ENCODE assay signal across 8 mouse cellular contexts in genomic region chr12:75668916-75669257, GRCm38 (mm10). TPM values are rescaled to one million over a fixed set of nuclear protein-coding genes. Genes with fewer than 3 reads are reported as not detected.
DNase-seq lines count a peak whose midpoint lies in the region; ATAC-seq and TF ChIP-seq lines count a peak whose summit lies in the region.

No protein-coding gene starts in this region.

- ATAC-seq in lung, embryonic 16.5 days (ENCODE audit: low read depth) = peak; percentile 24
- ATAC-seq in intestine, embryonic 14.5 days (replicated peaks; ENCODE audit: low FRiP score, low TSS enrichment, low read depth) = peak; percentile 30; the same call in 1 of the 2 replicates

- peak overlapping the region; percentile 90 for H3K27ac ChIP-seq in lung, embryonic 16.5 days (ENCODE audit: low read length)
- 0 out of 2 replicates have a peak overlapping the region, but pooled peaks have one; percentile 7 for H3K27ac ChIP-seq in cortical plate, adult 2 months (ENCODE audit: insufficient read depth, low read length)
- H3K27ac ChIP-seq in intestine, embryonic 14.5 days (ENCODE audit: low read depth) = peak overlapping the region; percentile 79; the same call in 1 of the 2 replicates

- H3K4me1 ChIP-seq in lung, embryonic 16.5 days (replicated peaks; ENCODE audit: control insufficient read depth, insufficient read depth, low read length) = peaks cover 11% of the 10 kb centered on the region; the same call in 1 of the 2 replicates
- no peaks in the 10 kb centered on the region for H3K4me1 ChIP-seq in cortical plate, adult 2 months (ENCODE audit: control insufficient read depth, insufficient read depth, low read length)
- peaks cover 11% of the 10 kb centered on the region; the same call in 1 of the 2 replicates for H3K4me1 ChIP-seq in intestine, embryonic 14.5 days (replicated peaks; ENCODE audit: control insufficient read depth, insufficient read depth, low read length)

- TF ChIP-seq POLR2A in cortical plate, adult 2 months (IDR thresholded peaks at IDR 0.05; ENCODE audit: extremely low read depth, insufficient read depth, low read length) = no peak
- TF ChIP-seq POLR2A in myocyte (IDR thresholded peaks at IDR 0.05; ENCODE audit: insufficient read length, low read depth) = no peak

- TF ChIP-seq CTCF in cortical plate, adult 2 months (IDR thresholded peaks at IDR 0.05; ENCODE audit: extremely low read depth, insufficient read depth, low read length) = no peak

- peak overlapping the region; percentile 88 for H3K9ac ChIP-seq in lung, embryonic 16.5 days (ENCODE audit: low read length)
- peak overlapping the region; percentile 61 for H3K9ac ChIP-seq in intestine, embryonic 14.5 days (ENCODE audit: low read length)

- peak overlapping the region; percentile 51 for H3ac ChIP-seq in myocyte (ENCODE audit: control insufficient read depth, insufficient read length)

- H3K9me3 ChIP-seq in lung, embryonic 16.5 days (ENCODE audit: control insufficient read depth, low read length) = no peaks in the 10 kb centered on the region
- no peaks in the 10 kb centered on the region for H3K9me3 ChIP-seq in intestine, embryonic 14.5 days (ENCODE audit: control insufficient read depth, low read length)

- H3K79me2 ChIP-seq in myocyte (ENCODE audit: control insufficient read depth, insufficient read depth) = peaks cover 17% of the 10 kb centered on the region

- 0% methylated on average over 9 of the region's 9 CpGs for WGBS in lung, embryonic 16.5 days
- 2% methylated on average over 9 of the region's 9 CpGs for WGBS in intestine, embryonic 14.5 days

- no peak for DNase-seq in lung, postnatal 10 days
- DNase-seq in intestine, embryonic 14.5 days (ENCODE audit: low spot score) = no peak
- no peak for DNase-seq in layer of hippocampus, postnatal 10 days (ENCODE audit: low spot score in 2 of 2)
- DNase-seq in yolk sac, embryonic 10.5 days (ENCODE audit: low spot score) = no peak
- DNase-seq in cerebellum, adult 9-10 months = no peak

- no peaks in the 10 kb centered on the region for H3K27me3 ChIP-seq in lung, embryonic 16.5 days (ENCODE audit: control insufficient read depth, insufficient read depth, low read depth, low read length)
- H3K27me3 ChIP-seq in intestine, embryonic 14.5 days (replicated peaks; ENCODE audit: control insufficient read depth, insufficient read depth, low read length) = no peaks in the 10 kb centered on the region
- no peaks in the 10 kb centered on the region for H3K27me3 ChIP-seq in myocyte (ENCODE audit: control insufficient read depth, insufficient read depth, insufficient read length)

- H3K4me3 ChIP-seq in lung, embryonic 16.5 days (ENCODE audit: low read length) = peak overlapping the region; percentile 71
- H3K4me3 ChIP-seq in cortical plate, adult 2 months (ENCODE audit: insufficient read depth, low read length) = peak overlapping the region; percentile 69
- H3K4me3 ChIP-seq in intestine, embryonic 14.5 days (ENCODE audit: low read depth, low read length) = peak overlapping the region; percentile 75
- peak overlapping the region; percentile 49 for H3K4me3 ChIP-seq in myocyte

- H3K36me3 ChIP-seq in lung, embryonic 16.5 days (ENCODE audit: control insufficient read depth, insufficient read depth, low read length) = no peaks in the 10 kb centered on the region
- H3K36me3 ChIP-seq in intestine, embryonic 14.5 days (ENCODE audit: control insufficient read depth, insufficient read depth, low read length) = no peaks in the 10 kb centered on the region
- H3K36me3 ChIP-seq in myocyte (ENCODE audit: control insufficient read depth, insufficient read depth) = no peaks in the 10 kb centered on the region

- peak overlapping the region; percentile 64 for H3K4me2 ChIP-seq in lung, embryonic 16.5 days (ENCODE audit: low read depth, low read length)
- H3K4me2 ChIP-seq in intestine, embryonic 14.5 days (ENCODE audit: low read length) = peak overlapping the region; percentile 69
- H3K4me2 ChIP-seq in myocyte (ENCODE audit: low read depth) = peak overlapping the region; percentile 96

TF ChIP-seq in myocyte, 11 proteins besides CTCF, POLR2A, EP300 and RAD21:
- TF ChIP-seq E2F4 (IDR thresholded peaks at IDR 0.05; ENCODE audit: insufficient read depth) (no peak), MYOG (IDR thresholded peaks at IDR 0.05; ENCODE audit: control insufficient read depth in 1 of 3, insufficient read depth in 1 of 3, insufficient read length in 2 of 3, low read depth in 2 of 3) (no peak), MYOD1 (IDR thresholded peaks at IDR 0.05; ENCODE audit: control insufficient read depth in 1 of 3, insufficient read length in 2 of 3, low read depth in 2 of 3) (peak in 1 of 3 experiments; percentile 19), CEBPB (IDR thresholded peaks at IDR 0.05; ENCODE audit: insufficient read depth, poor library complexity, severe bottlenecking) (no peak), REST (IDR thresholded peaks at IDR 0.05; ENCODE audit: insufficient read depth, insufficient read length) (peak; percentile 64), MAX (IDR thresholded peaks at IDR 0.05; ENCODE audit: low read depth) (no peak), SRF (IDR thresholded peaks at IDR 0.05; ENCODE audit: control insufficient read depth, insufficient read length, low read depth) (no peak), TCF12 (IDR thresholded peaks at IDR 0.05; ENCODE audit: insufficient read depth, poor library complexity, severe bottlenecking) (no peak)

RNA-seq across cellular contexts. Expression of gene Wdr89, which starts 0.5 kb away (rescaled TPM):
- polyA plus RNA-seq in lung, embryonic 16.5 days (2015; fragmentation: Nextera tagmentation; extraction: Ambion mirVana) = 9.5 and 9.7 TPM in 2 replicates
- 7.0 and 7.5 TPM in 2 replicates for polyA plus RNA-seq in cortical plate, adult 2 months (2012; rRNA removed)
- polyA plus RNA-seq in intestine, embryonic 14.5 days (2014; fragmentation: Nextera tagmentation; extraction: Ambion mirVana) = 14.7 and 15.9 TPM in 2 replicates
- 25.9 TPM for polyA plus RNA-seq in myocyte (2012; fragmentation: generic; extraction: Trizol)
- total RNA-seq in layer of hippocampus, postnatal 10 days (2021) = 1 to 10 TPM; 3.7 to 4.1 TPM

Comparison
In these comparisons a context has a peak if more than half of its experiments do, and no peak if none do; other contexts are left out.
1. H3K27ac ChIP-seq: peak in every context shown above with its lines; median percentile 90 in lung, embryonic 16.5 days; 79 in intestine, embryonic 14.5 days; 7 in cortical plate, adult 2 months.